Mouse (Mus musculus) lung, adult 2 months (tissue): Measurements from ENCODE around the gene Adprm.

Source experiments
- CTCF ChIP-seq: fragments of 200-500 bp; IDR thresholded peaks from 2 replicates; pipeline ENCODE4 v1.5.1; 2011; ENCODE audit warnings: mild to moderate bottlenecking, low read length, control low read depth; ENCODE audit not compliant: insufficient read depth
- POLR2A ChIP-seq: fragments of 200-500 bp; IDR thresholded peaks from 2 replicates; pipeline ENCODE4 v1.6.1; 2011; ENCODE audit warnings: low read depth, mild to moderate bottlenecking, control low read depth, low read length, borderline replicate concordance; ENCODE audit errors: extremely low read depth

DNA sequence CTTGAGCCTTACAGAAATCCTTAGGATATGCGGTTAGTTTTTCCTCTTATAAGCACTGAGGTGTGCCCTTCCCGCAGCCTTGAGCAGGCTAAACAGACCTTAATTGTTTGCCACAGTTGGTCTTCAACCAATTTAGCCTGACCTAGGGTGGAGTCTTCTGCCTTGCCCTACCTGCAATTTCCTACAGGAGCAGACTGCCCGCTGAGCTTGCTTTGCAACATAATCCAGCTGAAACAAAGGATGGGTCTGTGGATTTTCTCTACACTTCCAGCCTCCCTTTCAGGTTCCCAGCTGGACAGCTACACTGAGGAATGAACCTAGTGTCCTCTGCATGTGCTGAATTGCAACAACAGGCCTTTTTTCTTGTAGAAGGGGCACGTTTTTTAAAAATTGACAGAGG, 40.8 kb downstream of the Adprm start:
- TF ChIP-seq POLR2A (no peak), CTCF (no peak)
